Mouse (Mus musculus) heart, embryonic 11.5 days (tissue): ENCODE results near the gene Igsf6. TPM values are rescaled to one million over a fixed set of nuclear protein-coding genes. Genes with fewer than 3 reads are reported as not detected.

Experiments used
- ATAC-seq: fragments of 200-750 bp; cut with Nextera tagmentation; replicated peaks from 2 replicates; pipeline ENCODE4 v1.8.0; 2017; ENCODE audit warnings: moderate library complexity; ENCODE audit not compliant: insufficient number of reproducible peaks, low FRiP score, low TSS enrichment
- H3K27ac ChIP-seq: fragments of 300-500 bp; sonication (generic); 2 replicates; pipeline ENCODE4 v1.5.1; 2014; ENCODE audit warnings: mild to moderate bottlenecking, low read depth, low read length
- H3K27me3 ChIP-seq: fragments of 300-500 bp; sonication (generic); 2 replicates; pipeline ENCODE4 v1.6.1; 2014; ENCODE audit warnings: mild to moderate bottlenecking, low read length, mixed read lengths; ENCODE audit not compliant: control insufficient read depth, insufficient read depth
- H3K36me3 ChIP-seq: fragments of 300-500 bp; sonication (generic); 2 replicates; pipeline ENCODE4 v1.6.1; 2014; ENCODE audit warnings: mild to moderate bottlenecking, low read length, moderate library complexity, mixed read lengths; ENCODE audit not compliant: control insufficient read depth, insufficient read depth
- H3K4me1 ChIP-seq: fragments of 300-500 bp; sonication (generic); 2 replicates; pipeline ENCODE4 v1.6.1; 2014; ENCODE audit warnings: low read length; ENCODE audit not compliant: control insufficient read depth, insufficient read depth
- H3K4me2 ChIP-seq: fragments of 300-500 bp; sonication (generic); 2 replicates; pipeline ENCODE4 v1.6.1; 2014; ENCODE audit warnings: mild to moderate bottlenecking, moderate library complexity
- H3K4me3 ChIP-seq: fragments of 300-500 bp; sonication (generic); 2 replicates; pipeline ENCODE4 v1.5.1; 2014; ENCODE audit warnings: low read depth, low read length
- H3K9ac ChIP-seq: fragments of 300-500 bp; sonication (generic); 2 replicates; pipeline ENCODE4 v1.6.1; 2014; ENCODE audit warnings: mild to moderate bottlenecking, low read depth, low read length, moderate library complexity
- H3K9me3 ChIP-seq: fragments of 300-500 bp; sonication (generic); replicated peaks from 2 replicates; pipeline ENCODE4 v1.6.1; 2016; ENCODE audit warnings: low read length; ENCODE audit not compliant: control insufficient read depth
- WGBS: fragments of 180-500 bp; shearing (Covaris S2); extraction: QIAGEN DNeasy Blood & Tissue Kit; methylation state at CpG from one replicate; pipeline ENCODE4 v1.1.7; 2014; ENCODE audit not compliant: insufficient replicate concordance; 5-methylcytosine and 5-hydroxymethylcytosine counted together
- polyA plus RNA-seq: library from polyadenylated mRNA; unstranded; fragments of >200 nt; fragmentation: Nextera tagmentation; extraction: Ambion mirVana; gene quantifications from 2 replicates; pipeline ENCODE4 v1.2.1, GENCODE M21; 2014

Igsf6 gene
- polyA plus RNA-seq, 1 experiment from 2014 or later = 0.87 TPM

DNA sequence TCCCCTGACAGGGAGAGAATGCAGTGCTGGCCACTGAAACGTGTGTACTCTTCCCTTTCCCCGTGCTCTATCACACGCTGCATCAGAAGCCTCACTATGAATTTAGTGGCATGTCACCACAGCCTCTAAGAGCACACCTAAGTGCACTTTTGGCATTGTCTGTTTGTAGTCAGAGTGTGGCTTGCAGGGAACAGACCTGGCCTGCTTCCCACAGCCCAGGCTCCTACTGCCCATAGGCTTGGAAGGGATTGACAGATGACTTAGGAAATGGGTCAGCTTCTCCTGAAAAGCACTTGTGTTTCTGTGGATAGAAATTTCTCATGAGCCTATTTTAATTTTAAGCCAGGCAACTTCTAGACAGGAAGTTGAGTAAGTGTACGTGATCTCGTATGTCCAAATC lies 1.0 kb upstream of the Igsf6 start:
- H3K4me2 ChIP-seq = no peak overlapping the region
- peaks cover 15% of the 10 kb centered on the region for H3K4me1 ChIP-seq
- no peak overlapping the region for H3K4me3 ChIP-seq
- H3K27ac ChIP-seq = peak overlapping the region; percentile 64; the same call in 1 of the 2 replicates
- ATAC-seq = no peak
- no peaks in the 10 kb centered on the region for H3K9me3 ChIP-seq
- H3K27me3 ChIP-seq = no peaks in the 10 kb centered on the region
- H3K9ac ChIP-seq = no peak overlapping the region
- H3K36me3 ChIP-seq = peaks cover 12% of the 10 kb centered on the region
- WGBS = 80% methylated on average over 5 of the region's 5 CpGs

GRCm38 (mm10) chr7:121074801-121075400 lies 529 bp upstream of the Igsf6 start:
- Histone ChIP-seq H3K27me3 (no peaks in the 10 kb centered on the region), H3K4me3 (no peak overlapping the region), H3K27ac (peak overlapping the region; percentile 64), H3K36me3 (peaks cover 12% of the 10 kb centered on the region), H3K9ac (no peak overlapping the region), H3K9me3 (no peaks in the 10 kb centered on the region), H3K4me2 (no peak overlapping the region), H3K4me1 (peaks cover 15% of the 10 kb centered on the region)
- 58% methylated on average over 6 of the region's 6 CpGs for WGBS
- no peak for ATAC-seq

DNA sequence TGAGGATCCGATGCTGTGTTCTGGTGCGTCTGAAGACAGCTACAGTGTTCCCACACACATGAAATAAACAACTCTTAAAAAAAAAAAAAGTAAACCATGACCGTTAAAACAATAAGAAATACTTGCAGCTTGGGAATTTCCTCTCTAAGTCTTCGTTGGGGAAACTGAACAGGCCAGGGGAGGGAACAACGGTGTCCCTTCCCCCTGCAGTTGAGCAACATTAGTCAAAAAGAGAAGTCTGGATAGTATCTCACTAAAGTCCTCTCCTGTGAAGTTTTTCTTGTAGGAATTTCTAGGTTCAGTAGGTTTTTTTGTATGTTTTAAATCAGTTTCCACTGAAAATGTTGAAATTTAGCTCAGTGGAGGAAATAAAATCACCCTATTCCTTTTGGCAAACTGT lies 1.9 kb downstream of the Igsf6 start:
- peaks cover 10% of the 10 kb centered on the region for H3K36me3 ChIP-seq
- no peak overlapping the region for H3K4me3 ChIP-seq
- H3K27me3 ChIP-seq = no peaks in the 10 kb centered on the region
- peaks cover 15% of the 10 kb centered on the region for H3K4me1 ChIP-seq
- H3K9ac ChIP-seq = no peak overlapping the region
- ATAC-seq = no peak
- H3K9me3 ChIP-seq = no peaks in the 10 kb centered on the region
- H3K4me2 ChIP-seq = no peak overlapping the region
- H3K27ac ChIP-seq = no peak overlapping the region
- 84% methylated on average over 5 of the region's 5 CpGs for WGBS

DNA sequence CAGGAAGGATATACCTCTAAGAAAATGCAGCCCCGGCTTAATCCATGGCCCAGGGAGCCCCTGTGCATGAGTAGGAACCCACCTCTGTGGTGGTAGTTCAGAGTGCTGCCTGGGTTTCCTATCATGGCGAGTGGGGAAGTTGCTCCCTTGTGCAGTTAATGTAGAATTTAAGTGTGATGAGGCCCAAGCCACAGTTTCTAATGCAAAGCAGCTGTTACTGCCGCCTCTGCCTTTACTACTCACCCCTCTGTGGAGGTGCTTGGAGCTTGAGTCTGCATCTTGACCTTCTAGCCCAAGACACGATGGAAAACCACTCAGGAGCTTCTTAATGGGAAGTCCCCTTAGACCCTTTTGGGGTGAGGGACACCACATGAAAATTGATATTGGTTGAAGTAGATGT lies 3.1 kb downstream of the Igsf6 start:
- H3K36me3 ChIP-seq = peaks cover 3% of the 10 kb centered on the region; the same call in 1 of the 2 replicates
- no peak overlapping the region for H3K9ac ChIP-seq
- no peaks in the 10 kb centered on the region for H3K9me3 ChIP-seq
- H3K4me1 ChIP-seq = peaks cover 15% of the 10 kb centered on the region
- ATAC-seq = no peak
- no peak overlapping the region for H3K4me3 ChIP-seq
- no peaks in the 10 kb centered on the region for H3K27me3 ChIP-seq
- 80% methylated on average over 4 of the region's 4 CpGs for WGBS
- H3K4me2 ChIP-seq = no peak overlapping the region
- no peak overlapping the region for H3K27ac ChIP-seq

GRCm38 (mm10) chr7:121064309-121064708 lies 10.1 kb downstream of the Igsf6 start:
- no peaks in the 10 kb centered on the region for H3K9me3 ChIP-seq
- H3K9ac ChIP-seq = no peak overlapping the region
- peaks cover 2% of the 10 kb centered on the region; the same call in 1 of the 2 replicates for H3K36me3 ChIP-seq
- no peak overlapping the region for H3K27ac ChIP-seq
- H3K4me3 ChIP-seq = no peak overlapping the region
- no peaks in the 10 kb centered on the region for H3K27me3 ChIP-seq
- H3K4me1 ChIP-seq = no peaks in the 10 kb centered on the region
- WGBS = 53% methylated on average over 4 of the region's 4 CpGs
- ATAC-seq = no peak
- H3K4me2 ChIP-seq = no peak overlapping the region

- Histone ChIP-seq H3K4me3 (no peak overlapping the region), H3K9me3 (no peaks in the 10 kb centered on the region), H3K4me1 (no peaks in the 10 kb centered on the region), H3K27ac (no peak overlapping the region), H3K9ac (no peak overlapping the region), H3K4me2 (no peak overlapping the region), H3K36me3 (0 out of 2 replicates have a peak, but pooled peaks cover 2% of the 10 kb centered on the region), H3K27me3 (no peaks in the 10 kb centered on the region)
- WGBS = 73% methylated on average over 6 of the region's 6 CpGs
- ATAC-seq = no peak
Measured at GRCm38 (mm10) chr7:121059477-121060218, 14.7 kb downstream of the Igsf6 start.

GRCm38 (mm10) chr7:121053071-121053470 lies 21.3 kb downstream of the Igsf6 start:
- Histone ChIP-seq H3K4me3 (no peak overlapping the region), H3K27ac (no peak overlapping the region), H3K4me1 (no peaks in the 10 kb centered on the region), H3K27me3 (no peaks in the 10 kb centered on the region), H3K36me3 (peaks cover 5% of the 10 kb centered on the region; the same call in 1 of the 2 replicates), H3K4me2 (no peak overlapping the region), H3K9me3 (no peaks in the 10 kb centered on the region), H3K9ac (no peak overlapping the region)
- 91% methylated on average over 4 of the region's 4 CpGs for WGBS
- no peak for ATAC-seq

DNA sequence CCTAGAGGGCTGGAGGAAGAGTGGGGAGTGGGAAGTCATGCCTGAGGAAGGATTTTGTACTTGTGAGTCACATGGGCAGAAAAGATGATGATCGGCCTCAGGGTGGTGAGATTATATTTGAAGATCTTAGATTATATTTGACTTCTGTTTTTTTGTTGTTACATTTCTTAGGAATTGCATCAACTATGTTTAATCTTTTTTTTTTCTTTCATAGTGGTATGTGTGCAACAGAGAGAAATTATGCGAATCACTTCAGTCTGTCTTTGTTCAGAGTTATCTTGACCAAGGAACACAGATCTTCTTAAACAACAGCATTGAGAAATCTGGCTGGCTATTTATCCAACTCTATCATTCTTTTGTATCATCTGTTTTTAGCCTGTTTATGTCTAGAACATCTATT lies 26.7 kb downstream of the Igsf6 start:
- H3K27ac ChIP-seq = no peak overlapping the region
- no peaks in the 10 kb centered on the region for H3K27me3 ChIP-seq
- H3K4me2 ChIP-seq = no peak overlapping the region
- peaks cover 5% of the 10 kb centered on the region for H3K36me3 ChIP-seq
- no peaks in the 10 kb centered on the region; the same call in 1 of the 2 replicates for H3K9me3 ChIP-seq
- H3K9ac ChIP-seq = no peak overlapping the region
- WGBS = 91% methylated on average over 2 of the region's 2 CpGs
- no peak for ATAC-seq
- H3K4me1 ChIP-seq = peaks cover 8% of the 10 kb centered on the region; the same call in 1 of the 2 replicates
- H3K4me3 ChIP-seq = no peak overlapping the region
